Mouse (Mus musculus) testis, adult 2 months (tissue): ENCODE data around the gene Gm10638. TPM values are rescaled to one million over a fixed set of nuclear protein-coding genes. Genes with fewer than 3 reads are reported as not detected.

Experiments used
- H3K27ac ChIP-seq: fragments of 200-500 bp; 2 replicates; pipeline ENCODE4 v1.5.1; 2012; ENCODE audit warnings: low read depth, low read length; ENCODE audit not compliant: control insufficient read depth, insufficient read depth
- H3K27me3 ChIP-seq: fragments of 200-500 bp; 2 replicates; pipeline ENCODE4 v1.6.1; 2012; ENCODE audit warnings: mild to moderate bottlenecking, low read length, moderate library complexity; ENCODE audit not compliant: control insufficient read depth, insufficient read depth
- H3K36me3 ChIP-seq: fragments of 200-500 bp; 2 replicates; pipeline ENCODE4 v1.6.1; 2012; ENCODE audit warnings: mild to moderate bottlenecking, low read length; ENCODE audit not compliant: control insufficient read depth, insufficient read depth
- H3K4me1 ChIP-seq: fragments of 200-500 bp; 2 replicates; pipeline ENCODE4 v1.6.1; 2012; ENCODE audit warnings: low read length; ENCODE audit not compliant: control insufficient read depth, insufficient read depth
- H3K4me3 ChIP-seq: fragments of 200-500 bp; 2 replicates; pipeline ENCODE4 v1.5.1; 2012; ENCODE audit warnings: low read depth, mild to moderate bottlenecking, low read length, moderate library complexity, mixed read lengths; ENCODE audit not compliant: control insufficient read depth
- CTCF ChIP-seq: fragments of 200-500 bp; IDR thresholded peaks from 2 replicates; pipeline ENCODE4 v1.5.1; 2012; ENCODE audit warnings: low read depth, mild to moderate bottlenecking, inconsistent platforms, low read length, moderate library complexity; ENCODE audit not compliant: control insufficient read depth, insufficient read depth, insufficient replicate concordance
- POLR2A ChIP-seq: fragments of 200-500 bp; IDR thresholded peaks from 2 replicates; pipeline ENCODE4 v1.6.1; 2012; ENCODE audit warnings: low read depth, mild to moderate bottlenecking, inconsistent platforms, low read length, moderate library complexity; ENCODE audit not compliant: control insufficient read depth
- polyA plus RNA-seq: library from polyadenylated mRNA; depleted of rRNA; stranded (reverse); fragments of >200 nt; gene quantifications from 2 replicates; pipeline ENCODE4 v1.2.3, GENCODE M21; 2012

Gene Gm10638
- polyA plus RNA-seq, 1 experiment, result 248 TPM

DNA sequence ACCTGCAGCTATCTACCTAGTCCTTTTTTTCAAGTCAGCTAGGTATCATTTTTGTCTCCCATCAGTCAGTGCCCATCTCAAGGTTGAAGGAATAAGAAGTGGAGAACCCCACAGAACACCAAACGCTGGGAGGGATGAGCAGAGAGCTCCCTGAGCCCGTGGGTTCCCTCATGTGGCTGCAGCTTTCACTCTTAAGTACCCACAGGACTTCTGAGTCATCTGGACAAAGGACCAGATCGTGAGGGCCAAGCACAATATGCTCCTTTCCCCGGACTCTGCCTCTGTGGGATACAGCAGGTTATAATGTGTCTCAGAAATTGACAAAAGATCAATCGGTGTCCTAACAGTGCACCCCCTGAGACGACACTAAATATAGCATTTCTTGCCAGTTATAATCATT lies 18.5 kb upstream of the Gm10638 start:
- no peak overlapping the region for H3K27ac ChIP-seq
- H3K4me3 ChIP-seq, result no peak overlapping the region
- no peaks in the 10 kb centered on the region for H3K27me3 ChIP-seq
- TF ChIP-seq POLR2A (no peak), CTCF (no peak)
- H3K36me3 ChIP-seq, result no peaks in the 10 kb centered on the region
- peaks cover 7% of the 10 kb centered on the region for H3K4me1 ChIP-seq

DNA sequence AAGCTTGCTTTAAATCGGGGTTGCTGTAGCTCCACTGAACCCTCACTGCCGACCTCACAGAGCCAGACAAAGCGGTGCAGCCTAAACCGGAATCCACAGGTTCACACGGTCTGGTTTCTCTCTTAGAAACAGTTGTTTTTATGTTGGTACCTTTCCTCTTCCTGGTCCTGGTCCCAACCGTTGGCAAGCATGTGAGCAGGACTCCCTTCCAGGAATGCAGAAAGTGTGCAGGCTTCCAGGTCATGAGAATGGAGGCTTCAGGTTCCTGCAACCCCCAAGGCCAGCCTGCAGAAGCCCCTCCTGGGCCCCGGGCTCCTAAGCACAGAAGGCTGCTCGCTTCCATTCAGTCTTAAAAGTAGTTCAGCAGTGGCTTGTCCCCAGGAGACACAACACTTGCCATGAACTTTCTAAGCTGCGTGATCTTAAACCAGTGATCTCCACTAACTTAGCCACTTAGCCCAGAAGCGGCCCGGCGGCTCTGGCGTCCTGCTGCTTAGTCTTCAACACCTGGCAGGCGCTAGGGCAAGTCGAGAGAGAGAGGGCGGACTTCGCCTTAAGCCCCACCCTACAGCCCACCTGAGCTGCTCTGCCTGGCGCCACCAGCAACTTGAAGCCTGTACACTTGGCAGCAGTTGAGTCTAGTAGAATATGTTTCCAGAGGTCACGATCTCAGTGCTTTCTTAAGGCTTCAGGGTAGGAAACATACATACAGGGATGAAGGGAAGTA lies 17.1 kb upstream of the Gm10638 start:
- TF ChIP-seq POLR2A (no peak), CTCF (no peak)
- Histone ChIP-seq H3K36me3 (no peaks in the 10 kb centered on the region), H3K27me3 (no peaks in the 10 kb centered on the region), H3K4me1 (peaks cover 7% of the 10 kb centered on the region), H3K4me3 (no peak overlapping the region), H3K27ac (no peak overlapping the region)

DNA sequence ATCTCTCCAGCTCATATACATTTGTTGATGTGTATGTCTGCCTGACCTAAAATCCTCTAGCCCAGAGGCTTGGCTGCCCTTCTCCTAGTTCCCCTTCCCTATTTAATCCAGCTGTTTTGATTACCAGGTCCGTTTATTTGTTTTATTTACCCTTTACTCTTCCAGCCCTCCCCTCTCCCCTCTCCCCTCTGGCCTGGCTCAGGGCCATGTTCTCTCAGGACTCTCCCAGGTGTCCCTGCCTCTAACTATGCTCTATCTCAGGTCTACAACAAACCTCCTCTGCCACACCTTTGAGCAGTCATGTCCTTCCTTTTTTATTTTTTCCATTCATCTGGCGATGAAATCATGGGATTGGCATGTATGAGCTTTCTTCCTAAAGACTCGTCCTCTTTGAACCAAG lies 15.2 kb upstream of the Gm10638 start:
- Histone ChIP-seq H3K36me3 (no peaks in the 10 kb centered on the region), H3K27me3 (no peaks in the 10 kb centered on the region), H3K4me3 (no peak overlapping the region), H3K27ac (no peak overlapping the region), H3K4me1 (peaks cover 7% of the 10 kb centered on the region)
- TF ChIP-seq CTCF (no peak), POLR2A (no peak)

DNA sequence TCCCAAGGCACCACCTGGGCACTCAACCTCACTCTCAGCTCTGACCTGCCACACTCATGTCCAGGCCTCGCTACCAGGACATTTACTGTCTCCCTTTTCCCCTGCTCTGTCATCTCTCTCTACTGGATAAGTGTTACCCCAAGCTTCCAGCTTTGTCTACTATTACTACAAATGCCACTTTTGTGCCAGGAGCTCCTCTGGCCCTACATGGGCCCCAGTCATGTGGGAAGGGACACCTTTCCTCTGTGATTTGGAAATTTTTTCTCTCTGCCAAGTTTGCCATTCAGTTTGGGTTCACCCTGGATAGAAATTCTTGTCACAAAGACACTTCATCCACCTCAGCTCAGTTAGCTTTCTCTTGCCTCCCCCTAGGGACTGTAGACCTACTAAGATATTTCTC lies 14.6 kb upstream of the Gm10638 start:
- no peak for TF ChIP-seq POLR2A
- Histone ChIP-seq H3K36me3 (no peaks in the 10 kb centered on the region), H3K4me1 (peaks cover 9% of the 10 kb centered on the region), H3K27ac (no peak overlapping the region), H3K27me3 (no peaks in the 10 kb centered on the region), H3K4me3 (no peak overlapping the region)

DNA sequence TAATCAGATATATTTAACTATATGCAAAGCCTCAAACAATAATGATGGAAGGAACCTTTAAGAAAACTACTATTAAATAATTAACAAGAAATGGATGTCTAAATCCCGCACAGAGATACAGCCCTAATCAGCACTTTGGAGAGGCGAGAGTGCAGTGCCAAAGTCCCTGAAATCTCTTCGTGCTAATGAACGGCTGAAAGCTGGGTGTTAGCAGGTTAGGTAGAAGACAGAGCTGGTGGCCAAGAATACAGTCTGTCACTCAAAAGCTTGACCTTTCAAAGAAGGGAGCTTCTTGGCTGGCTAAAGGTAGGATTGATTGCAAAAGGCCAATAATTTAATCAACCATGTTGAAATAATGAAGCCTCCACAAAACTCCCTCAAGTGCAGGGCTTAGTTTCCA lies 11.3 kb upstream of the Gm10638 start:
- Histone ChIP-seq H3K27ac (no peak overlapping the region), H3K27me3 (no peaks in the 10 kb centered on the region), H3K4me3 (no peak overlapping the region), H3K36me3 (no peaks in the 10 kb centered on the region), H3K4me1 (peaks cover 2% of the 10 kb centered on the region; the same call in 1 of the 2 replicates)
- TF ChIP-seq POLR2A (no peak), CTCF (no peak)

DNA sequence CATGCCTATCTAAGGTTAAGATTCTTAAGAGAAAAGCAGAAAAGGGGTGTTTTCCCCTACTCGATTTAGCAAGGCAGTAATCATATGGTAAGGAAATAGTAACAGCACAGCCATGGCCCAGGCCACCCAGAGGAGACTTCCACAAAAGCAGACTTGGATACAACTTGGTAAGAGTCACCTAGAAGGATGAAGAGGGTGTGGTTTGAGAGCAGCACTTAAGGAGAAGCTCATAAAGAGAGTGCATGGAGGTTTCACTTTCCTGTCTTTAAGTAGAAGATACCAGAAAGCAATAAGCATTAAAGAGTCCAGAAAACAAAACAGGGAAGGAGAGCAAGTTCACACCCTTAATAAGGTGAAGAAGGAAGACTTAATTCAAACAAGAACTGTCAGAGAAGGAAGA lies 10.5 kb upstream of the Gm10638 start:
- H3K27me3 ChIP-seq, result no peaks in the 10 kb centered on the region
- H3K27ac ChIP-seq, result no peak overlapping the region
- TF ChIP-seq POLR2A, result no peak
- no peak for TF ChIP-seq CTCF
- peaks cover 2% of the 10 kb centered on the region; the same call in 1 of the 2 replicates for H3K4me1 ChIP-seq
- no peaks in the 10 kb centered on the region for H3K36me3 ChIP-seq
- H3K4me3 ChIP-seq, result no peak overlapping the region

DNA sequence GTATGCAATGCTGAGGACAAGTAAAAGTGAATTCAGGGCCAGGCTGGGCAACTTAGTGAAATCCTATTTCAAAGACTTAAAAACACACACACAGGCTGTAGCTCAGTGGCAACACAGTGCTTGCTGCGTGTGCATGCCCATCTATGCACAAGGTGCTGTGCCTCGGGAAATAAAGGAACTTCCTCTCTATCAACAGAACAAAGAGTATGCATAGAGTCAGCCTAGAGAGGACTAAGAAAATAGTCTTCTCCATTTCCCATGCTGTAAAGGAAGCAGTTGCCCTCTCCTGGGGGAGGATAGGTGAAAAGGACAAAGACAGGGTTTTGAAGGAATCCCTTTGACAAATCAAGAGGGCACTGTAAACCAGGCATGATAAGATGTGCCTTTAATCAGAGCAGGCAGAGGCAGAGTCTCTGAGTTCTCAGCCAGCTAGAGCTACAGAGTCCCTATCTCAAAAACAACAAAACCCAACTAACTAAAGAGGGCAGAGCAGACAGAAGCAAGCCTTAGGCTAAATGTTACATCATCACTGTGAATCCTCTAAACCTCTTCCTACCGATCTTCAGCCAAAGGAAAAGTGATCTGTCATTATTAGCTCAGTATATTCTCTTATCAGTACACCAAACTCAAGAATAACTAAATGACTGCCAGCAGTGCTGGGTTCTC lies 9.9 kb upstream of the Gm10638 start:
- no peak for TF ChIP-seq CTCF
- no peak for TF ChIP-seq POLR2A
- no peaks in the 10 kb centered on the region for H3K27me3 ChIP-seq
- H3K36me3 ChIP-seq, result no peaks in the 10 kb centered on the region
- no peak overlapping the region for H3K4me3 ChIP-seq
- no peak overlapping the region for H3K27ac ChIP-seq
- peaks cover 2% of the 10 kb centered on the region; the same call in 1 of the 2 replicates for H3K4me1 ChIP-seq
